Mouse (Mus musculus) frontal cortex, adult 2 months (tissue): ENCODE measurements at regions not wholly inside any gene's neighbourhood (a gene's known extent, or its start where the extent isn't known, plus 50 kb on each side); places are given as distances from the start of the nearest gene placed in this dataset.
A peak's percentile ranks its signal among the peaks of the same experiment; 100 is the strongest.
"Not testable (repeated sequence)": the region's sequence is repeated elsewhere in the genome, so short reads cannot be mapped to it uniquely, and the experiment has no call there.

Experiments used
- DNase-seq, 2 experiments: peaks; one replicate each; pipeline ENCODE4 v3.0.0; 2022; ENCODE audit warnings: low spot score in 1 of 2; ENCODE audit errors: extremely low spot score in 1 of 2

GRCm38 (mm10) chr4:22130511-22130910 lies 199.4 kb downstream of the Faxc start:
- DNase-seq = no peak

GRCm38 (mm10) chr4:22131751-22132736 lies 200.9 kb downstream of the Faxc start:
- DNase-seq = peak; percentile 27 to 85

GRCm38 (mm10) chr4:22133547-22134495 lies 202.7 kb downstream of the Faxc start:
- DNase-seq = no peak

- DNase-seq = no peak
These were observed 209.0 kb downstream of the Faxc start for GRCm38 (mm10) chr4:22140122-22140521.

- no peak for DNase-seq
These were observed 212.4 kb downstream of the Faxc start for GRCm38 (mm10) chr4:22143546-22143945.

GRCm38 (mm10) chr4:22144834-22145233 lies 212.5 kb upstream of the Fbxl4 start:
- DNase-seq = not testable (repeated sequence)

GRCm38 (mm10) chr4:22146648-22147409 lies 210.5 kb upstream of the Fbxl4 start:
- no peak for DNase-seq

- DNase-seq = no peak
These were observed 205.3 kb upstream of the Fbxl4 start for GRCm38 (mm10) chr4:22151899-22152493.

- no peak for DNase-seq
These were observed 204.3 kb upstream of the Fbxl4 start for GRCm38 (mm10) chr4:22152971-22153544.

GRCm38 (mm10) chr4:22153620-22154019 lies 203.7 kb upstream of the Fbxl4 start:
- DNase-seq = no peak

GRCm38 (mm10) chr4:22186422-22186821 lies 170.9 kb upstream of the Fbxl4 start:
- no peak for DNase-seq

- DNase-seq = peak; percentile 4 to 60
These were observed 169.0 kb upstream of the Fbxl4 start for GRCm38 (mm10) chr4:22188141-22189006.

GRCm38 (mm10) chr4:22196501-22196900 lies 160.8 kb upstream of the Fbxl4 start:
- DNase-seq = no peak

GRCm38 (mm10) chr4:22208531-22208930 lies 148.8 kb upstream of the Fbxl4 start:
- DNase-seq = no peak

GRCm38 (mm10) chr4:22237640-22238039 lies 119.7 kb upstream of the Fbxl4 start:
- DNase-seq = no peak

- not testable (repeated sequence) for DNase-seq
These were observed 107.1 kb upstream of the Fbxl4 start for GRCm38 (mm10) chr4:22250276-22250675.

- no peak for DNase-seq
These were observed 93.4 kb upstream of the Fbxl4 start for GRCm38 (mm10) chr4:22263903-22264302.

GRCm38 (mm10) chr4:22269064-22269463 lies 88.3 kb upstream of the Fbxl4 start:
- DNase-seq = no peak

GRCm38 (mm10) chr4:22274178-22274577 lies 83.2 kb upstream of the Fbxl4 start:
- DNase-seq = peak; percentile 14 to 51
